Mouse (Mus musculus): Measurements from ENCODE around the gene Kdm1a. TPM values are rescaled to one million over a fixed set of nuclear protein-coding genes. Genes with fewer than 3 reads are reported as not detected.

Gene Kdm1a
- 10 to 100 TPM; 66.8 to 72.6 TPM for total RNA-seq (2023)

DNA sequence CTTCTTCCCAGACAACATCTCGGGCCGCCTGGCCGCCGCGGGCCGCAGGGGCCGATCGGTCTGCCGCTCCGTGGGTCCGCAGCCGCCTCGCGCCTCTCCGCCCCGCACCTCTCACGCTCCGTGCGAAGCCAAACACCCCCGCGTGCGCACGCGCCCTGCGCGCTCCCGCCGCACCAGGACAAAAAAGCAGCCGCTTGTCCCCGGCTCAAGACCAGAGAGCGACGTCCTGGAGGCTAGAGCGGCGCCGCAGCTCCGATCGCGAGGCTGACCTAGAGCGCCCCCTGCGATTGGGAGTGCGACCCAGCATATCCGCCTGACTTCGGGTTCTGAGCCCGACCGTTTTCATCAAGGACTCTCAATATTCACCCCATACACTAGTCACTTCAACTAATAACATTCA is at the start of gene Kdm1a:
Gene Kdm1a (minus strand): TSS at position 156 of the 400 bp plus-strand sequence.

DNA sequence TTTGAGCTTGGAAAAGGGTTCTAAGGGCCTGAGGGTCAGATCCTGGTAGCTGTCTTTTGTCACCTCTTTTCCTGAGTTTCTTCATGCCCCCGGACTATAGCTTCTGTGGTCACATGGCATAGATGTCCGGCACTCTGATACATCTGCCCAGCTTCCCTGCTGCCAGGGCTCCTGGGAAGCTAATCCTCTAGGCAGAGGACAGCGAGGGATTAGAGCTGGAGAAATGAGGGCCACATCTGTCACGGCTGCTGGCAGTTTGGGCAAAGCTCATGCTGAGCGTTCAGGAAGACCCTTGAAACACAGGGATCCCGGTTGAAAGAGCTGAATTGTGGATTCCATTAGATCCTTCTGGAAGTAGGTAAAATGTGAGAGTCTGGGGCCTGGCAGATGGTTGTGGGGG is 19.9 kb upstream of the Kdm1a start, which contains the start of gene Lactbl1:
Gene Lactbl1 (plus strand): TSS at position 234 of the 400 bp plus-strand sequence.

DNA sequence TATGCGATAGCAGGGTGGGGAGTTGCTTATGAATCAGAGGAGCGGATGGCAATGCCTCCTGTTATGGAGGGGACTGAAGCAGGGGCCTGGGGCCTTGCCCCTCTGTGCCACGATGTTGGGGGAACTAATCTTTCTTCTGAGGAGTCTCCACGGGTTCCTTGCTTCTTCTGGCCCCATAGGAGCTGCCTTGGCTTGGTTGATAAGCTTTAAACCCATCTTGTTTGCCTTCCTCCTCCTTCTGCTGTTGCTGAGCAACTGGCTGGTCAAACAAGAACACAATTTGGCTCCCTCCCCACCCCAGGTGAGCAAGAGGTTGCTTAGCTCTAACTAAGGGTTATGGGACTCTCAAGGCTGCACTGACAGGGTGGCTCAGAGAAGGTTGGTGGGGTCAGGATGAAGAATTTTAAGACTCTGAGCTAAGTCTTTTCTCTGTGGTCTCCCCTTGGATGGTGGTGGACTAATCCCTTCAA is 7.9 kb upstream of the Kdm1a start, which contains the start of gene Tex46:
Gene Tex46 (plus strand): TSS at position 51 of the 470 bp plus-strand sequence.

Other genes starting within 250 kb of the Kdm1a start
- not detected for gene Htr1d, start 179.2 kb downstream of the Kdm1a start, total RNA-seq (2023)
- not detected for gene 6030445D17Rik, start 140.5 kb downstream of the Kdm1a start, total RNA-seq (2023)
- 1 to 10 TPM in 1 of 2 experiments, under 1 TPM in 1; 0.64 to 1.8 TPM for gene Luzp1, start 133.0 kb downstream of the Kdm1a start, total RNA-seq (2023)
- gene Tex46, start 7.7 kb upstream of the Kdm1a start, total RNA-seq (2023) = not detected
- gene Lactbl1, start 19.9 kb upstream of the Kdm1a start, total RNA-seq (2023) = not detected
- not detected for gene Ephb2, start 233.3 kb upstream of the Kdm1a start, total RNA-seq (2023)